Mouse (Mus musculus) hindbrain, embryonic 16.5 days (tissue): ENCODE results near the gene Mbtps2. TPM values are rescaled to one million over a fixed set of nuclear protein-coding genes. Genes with fewer than 3 reads are reported as not detected.

Source experiments
- ATAC-seq: fragments of 200-750 bp; cut with Nextera tagmentation; 2 replicates; pipeline ENCODE4 v1.8.0; 2017; ENCODE audit warnings: moderate TSS enrichment, moderate library complexity
- H3K27ac ChIP-seq: fragments of 300-500 bp; sonication (generic); 2 replicates; pipeline ENCODE4 v1.5.1; 2014; ENCODE audit warnings: low read depth, mild to moderate bottlenecking, control low read depth, low read length, moderate library complexity
- H3K27me3 ChIP-seq: fragments of 300-500 bp; sonication (generic); replicated peaks from 2 replicates; pipeline ENCODE4 v1.6.1; 2014; ENCODE audit warnings: low read length; ENCODE audit not compliant: control insufficient read depth, insufficient read depth
- H3K36me3 ChIP-seq: fragments of 300-500 bp; sonication (generic); 2 replicates; pipeline ENCODE4 v1.6.1; 2014; ENCODE audit warnings: mild to moderate bottlenecking, low read length, moderate library complexity, mixed read lengths; ENCODE audit not compliant: control insufficient read depth, insufficient read depth
- H3K4me1 ChIP-seq: fragments of 300-500 bp; sonication (generic); 2 replicates; pipeline ENCODE4 v1.6.1; 2014; ENCODE audit warnings: low read depth, low read length; ENCODE audit not compliant: control insufficient read depth, insufficient read depth
- H3K4me2 ChIP-seq: fragments of 300-500 bp; sonication (generic); 2 replicates; pipeline ENCODE4 v1.6.1; 2014; ENCODE audit warnings: mild to moderate bottlenecking, low read length, control low read depth, moderate library complexity
- H3K4me3 ChIP-seq: fragments of 300-500 bp; sonication (generic); 2 replicates; pipeline ENCODE4 v1.5.1; 2014; ENCODE audit warnings: mild to moderate bottlenecking, low read length, control low read depth, moderate library complexity
- H3K9ac ChIP-seq: fragments of 300-500 bp; sonication (generic); 2 replicates; pipeline ENCODE4 v1.6.1; 2014; ENCODE audit warnings: low read depth, mild to moderate bottlenecking, control low read depth, low read length, moderate library complexity
- H3K9me3 ChIP-seq: fragments of 300-500 bp; sonication (generic); 2 replicates; pipeline ENCODE4 v1.6.1; 2014; ENCODE audit warnings: mild to moderate bottlenecking, low read length, moderate library complexity; ENCODE audit not compliant: control insufficient read depth
- WGBS: fragments of 180-500 bp; shearing (Covaris S2); extraction: QIAGEN DNeasy Blood & Tissue Kit; methylation state at CpG from one replicate; pipeline ENCODE4 v1.1.7; 2014; 5-methylcytosine and 5-hydroxymethylcytosine counted together
- polyA plus RNA-seq: library from polyadenylated mRNA; unstranded; fragments of >200 nt; fragmentation: Nextera tagmentation; extraction: Ambion mirVana; gene quantifications from 2 replicates; pipeline ENCODE4 v1.2.1, GENCODE M21; 2015

Gene Mbtps2
- polyA plus RNA-seq: 25.9 and 30.1 TPM in 2 replicates

DNA sequence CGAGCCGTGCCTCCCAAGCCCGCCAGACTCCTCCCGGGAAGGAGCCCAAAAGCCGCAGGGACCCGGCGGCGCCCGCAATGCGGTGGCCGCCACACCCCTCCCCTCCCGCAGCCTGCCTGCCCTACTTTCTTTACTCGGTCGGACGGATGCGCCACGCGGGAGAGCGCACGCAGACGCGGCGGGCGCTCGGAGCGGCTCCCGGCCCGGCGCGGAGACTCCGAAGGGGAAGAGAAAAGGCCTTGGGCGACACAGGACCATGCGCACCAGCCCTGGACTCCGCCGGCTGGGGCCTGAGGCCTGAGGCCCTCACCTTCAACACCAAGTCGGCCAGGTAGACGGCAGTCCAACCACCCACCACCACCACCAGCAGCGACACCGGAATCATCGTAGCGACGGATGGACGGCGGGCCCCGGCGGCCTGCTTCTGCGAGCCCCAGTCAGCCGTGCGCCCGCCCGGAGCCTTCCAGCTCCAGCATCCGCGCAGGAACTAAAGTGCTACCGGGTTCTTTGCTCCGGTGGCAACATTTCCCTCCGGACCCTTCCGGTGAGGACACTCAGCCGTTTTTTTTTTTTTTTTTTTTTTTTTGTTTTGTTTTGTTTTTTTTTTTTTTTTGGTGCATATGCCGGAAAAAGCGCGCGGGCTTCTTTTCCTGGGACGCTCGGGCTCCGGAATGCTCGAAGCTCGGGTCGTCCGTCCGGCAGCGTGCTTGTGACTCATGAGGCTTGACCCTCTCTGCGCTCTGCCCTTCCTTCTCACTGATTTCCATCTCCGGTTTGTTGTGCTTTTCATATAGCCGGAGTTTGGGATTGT is at the start of gene Mbtps2:
Gene Mbtps2 (minus strand): TSS at position 530 of the 811 bp plus-strand sequence.
- WGBS: 13% methylated on average over 45 of the region's 74 CpGs
- Histone ChIP-seq H3K4me2 (peak within 1 kb of the TSS; percentile 56), H3K4me1 (peaks cover 5% of the 10 kb centered on the region; the same call in 1 of the 2 replicates), H3K9ac (peak within 1 kb of the TSS; percentile 70), H3K4me3 (peak within 1 kb of the TSS; percentile 57), H3K27me3 (no peaks in the 10 kb centered on the region), H3K9me3 (no peaks in the 10 kb centered on the region), H3K27ac (peak within 1 kb of the TSS; percentile 86), H3K36me3 (no peaks in the 10 kb centered on the region)
- peak; percentile 89 for ATAC-seq

DNA sequence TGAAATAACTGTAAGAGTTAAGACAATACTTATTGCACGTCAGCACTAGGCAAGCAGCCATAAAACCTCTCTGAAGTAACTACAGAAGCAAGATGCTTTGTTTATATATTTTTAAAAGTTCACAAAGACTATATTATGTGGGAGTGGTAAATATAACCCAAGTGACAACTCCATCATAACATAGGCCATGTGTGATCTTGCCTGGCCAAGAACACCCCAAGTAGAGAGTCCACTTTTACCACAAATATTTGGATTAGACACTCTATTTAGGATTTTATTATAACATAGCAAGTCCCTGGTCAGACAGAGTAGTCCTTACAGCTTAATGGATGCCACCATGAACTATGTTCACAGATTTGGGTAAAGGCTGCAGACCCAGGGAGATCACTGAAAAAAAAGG is 47.9 kb upstream of the Mbtps2 start:
- no peak overlapping the region for H3K27ac ChIP-seq
- no peak overlapping the region for H3K4me3 ChIP-seq
- no peaks in the 10 kb centered on the region for H3K36me3 ChIP-seq
- no peak overlapping the region for H3K9ac ChIP-seq
- 85% methylated on average over 1 of the region's 1 CpGs for WGBS
- no peak overlapping the region for H3K4me2 ChIP-seq
- no peaks in the 10 kb centered on the region for H3K4me1 ChIP-seq
- no peaks in the 10 kb centered on the region for H3K9me3 ChIP-seq
- no peak for ATAC-seq
- H3K27me3 ChIP-seq: no peaks in the 10 kb centered on the region

DNA sequence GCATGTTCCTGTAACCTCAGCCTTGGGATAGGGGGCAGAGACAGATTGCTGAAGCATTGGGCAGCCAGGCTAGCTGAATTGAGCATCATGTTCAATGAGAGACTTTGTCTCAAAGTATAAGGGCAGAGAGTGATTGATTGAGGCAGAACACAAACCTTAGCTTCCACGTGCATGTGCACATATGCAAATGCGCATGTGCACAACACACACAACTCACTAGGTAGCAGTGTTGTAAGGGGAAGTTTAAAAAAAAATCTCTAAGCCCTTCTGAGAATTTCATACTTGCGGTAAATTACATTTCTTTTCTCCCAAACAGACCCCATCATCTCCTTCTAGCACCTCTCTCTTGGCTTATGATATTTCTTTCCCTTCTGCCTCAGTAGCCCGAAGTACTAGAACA is 46.2 kb upstream of the Mbtps2 start:
- Histone ChIP-seq H3K4me1 (no peaks in the 10 kb centered on the region), H3K36me3 (no peaks in the 10 kb centered on the region), H3K4me2 (no peak overlapping the region), H3K27ac (no peak overlapping the region), H3K27me3 (no peaks in the 10 kb centered on the region), H3K9ac (no peak overlapping the region), H3K9me3 (no peaks in the 10 kb centered on the region), H3K4me3 (no peak overlapping the region)
- ATAC-seq: 0 out of 2 replicates have a peak, but pooled peaks have one; percentile 11
- 74% methylated on average over 4 of the region's 4 CpGs for WGBS

DNA sequence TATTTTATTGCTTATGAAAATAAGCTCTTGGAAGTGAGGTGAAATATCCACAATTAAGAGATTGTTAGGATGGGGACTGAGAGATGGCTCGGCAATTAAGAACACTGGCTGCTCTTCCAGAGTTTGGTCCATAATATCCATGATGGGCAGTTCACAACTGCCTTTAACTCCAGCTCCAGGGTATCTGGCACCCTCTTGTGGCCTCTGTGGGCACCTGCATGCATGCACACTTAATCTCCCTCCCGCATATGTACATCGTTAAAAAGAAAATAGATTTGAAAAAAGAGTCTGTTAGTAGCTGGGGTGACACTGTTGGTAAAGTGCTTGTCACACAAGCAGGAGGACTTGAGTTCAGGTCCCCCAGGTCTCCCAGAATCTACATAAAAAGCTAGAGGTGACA is 45.8 kb upstream of the Mbtps2 start:
- no peak overlapping the region for H3K9ac ChIP-seq
- no peak overlapping the region for H3K4me3 ChIP-seq
- H3K27me3 ChIP-seq: no peaks in the 10 kb centered on the region
- no peaks in the 10 kb centered on the region for H3K36me3 ChIP-seq
- peak; percentile 64; the same call in 1 of the 2 replicates for ATAC-seq
- WGBS: 21% methylated on average over 3 of the region's 3 CpGs
- H3K4me2 ChIP-seq: no peak overlapping the region
- no peak overlapping the region for H3K27ac ChIP-seq
- H3K9me3 ChIP-seq: no peaks in the 10 kb centered on the region
- H3K4me1 ChIP-seq: no peaks in the 10 kb centered on the region

DNA sequence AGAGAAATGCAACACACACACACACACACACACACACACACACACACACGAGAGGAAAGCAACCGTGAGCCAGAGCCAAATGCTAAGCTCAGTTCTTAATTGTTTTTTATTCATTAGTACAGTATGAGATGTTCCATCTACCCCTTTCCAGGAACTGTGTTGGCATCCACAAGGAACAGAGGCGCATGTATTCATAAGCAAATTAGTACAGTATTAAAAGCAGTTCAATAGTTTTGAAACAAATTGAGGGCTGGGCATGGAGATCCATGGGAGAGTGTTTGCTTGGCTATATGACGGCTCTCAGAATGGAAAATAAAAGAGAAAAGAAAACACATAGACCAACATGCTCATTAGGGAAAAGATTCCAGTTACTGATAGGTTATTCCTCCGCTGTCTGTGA is 44.3 kb upstream of the Mbtps2 start:
- Histone ChIP-seq H3K27me3 (no peaks in the 10 kb centered on the region), H3K4me3 (no peak overlapping the region), H3K4me2 (no peak overlapping the region), H3K9ac (no peak overlapping the region), H3K36me3 (no peaks in the 10 kb centered on the region), H3K9me3 (no peaks in the 10 kb centered on the region), H3K27ac (no peak overlapping the region), H3K4me1 (no peaks in the 10 kb centered on the region)
- no peak for ATAC-seq
- WGBS: 63% methylated on average over 5 of the region's 5 CpGs

DNA sequence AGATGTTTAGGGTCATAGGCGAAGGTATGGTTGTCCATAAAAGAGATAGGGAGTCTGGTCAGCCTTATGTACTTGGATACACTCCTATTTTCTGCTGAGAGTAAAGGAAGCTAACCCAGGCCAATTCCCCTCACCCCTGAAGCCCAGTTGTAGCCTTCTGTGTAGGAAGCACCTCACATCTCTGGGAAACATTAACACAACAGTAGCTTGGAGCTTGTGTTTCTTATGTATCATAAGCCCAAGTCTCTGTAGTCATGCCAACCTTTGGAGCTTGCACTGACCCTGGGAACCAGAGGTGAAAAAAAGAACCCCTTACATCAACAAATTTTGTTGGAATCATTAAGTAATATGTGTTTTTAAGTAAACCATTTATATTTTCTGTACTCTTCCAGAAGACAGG is 38.7 kb upstream of the Mbtps2 start:
- no peaks in the 10 kb centered on the region for H3K27me3 ChIP-seq
- no peaks in the 10 kb centered on the region for H3K9me3 ChIP-seq
- H3K4me1 ChIP-seq: no peaks in the 10 kb centered on the region
- H3K27ac ChIP-seq: no peak overlapping the region
- no peak overlapping the region for H3K4me3 ChIP-seq
- no peaks in the 10 kb centered on the region for H3K36me3 ChIP-seq
- no peak overlapping the region for H3K4me2 ChIP-seq
- H3K9ac ChIP-seq: no peak overlapping the region
- 73% methylated on average over 1 of the region's 1 CpGs for WGBS
- ATAC-seq: no peak

DNA sequence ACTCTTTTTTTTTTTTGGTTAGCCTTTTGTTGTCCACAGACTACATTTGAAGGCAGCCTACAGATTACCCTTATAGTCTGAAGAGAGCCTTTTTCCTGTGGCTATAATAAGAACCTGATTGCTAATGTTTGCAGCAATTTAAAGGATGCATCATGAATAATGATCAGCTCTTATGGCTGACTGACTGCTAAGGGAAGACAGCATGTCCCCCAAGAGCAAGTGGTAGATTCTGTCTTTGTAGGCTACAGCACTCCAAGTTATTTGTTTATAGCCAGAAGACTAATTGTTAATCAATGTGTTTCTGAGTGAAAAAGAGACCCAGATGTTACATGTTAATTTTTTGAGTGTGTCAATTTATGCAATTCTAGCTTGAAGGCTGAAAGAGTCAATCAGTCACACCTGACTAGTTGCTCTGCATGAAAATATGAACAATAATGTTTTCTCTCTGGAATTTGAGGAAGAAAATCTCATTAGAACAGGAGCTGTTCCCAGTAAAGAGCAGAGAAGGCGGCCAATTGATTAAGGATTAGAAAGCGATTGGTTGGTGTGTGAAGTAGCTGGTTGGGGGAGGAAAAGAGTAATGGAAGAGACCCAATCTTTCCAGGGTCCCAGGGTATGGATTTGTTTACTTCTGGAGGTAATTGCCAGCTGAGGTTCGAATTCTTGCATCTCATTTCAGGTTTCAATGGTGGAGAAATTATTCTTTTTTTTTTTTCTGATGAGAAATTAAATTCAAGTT is 35.3 kb upstream of the Mbtps2 start:
- no peak overlapping the region for H3K4me2 ChIP-seq
- no peak overlapping the region for H3K27ac ChIP-seq
- WGBS: 43% methylated on average over 3 of the region's 3 CpGs
- no peaks in the 10 kb centered on the region for H3K4me1 ChIP-seq
- H3K9me3 ChIP-seq: no peaks in the 10 kb centered on the region
- peak; percentile 48 for ATAC-seq
- H3K4me3 ChIP-seq: no peak overlapping the region
- H3K9ac ChIP-seq: no peak overlapping the region
- H3K27me3 ChIP-seq: no peaks in the 10 kb centered on the region
- no peaks in the 10 kb centered on the region for H3K36me3 ChIP-seq

DNA sequence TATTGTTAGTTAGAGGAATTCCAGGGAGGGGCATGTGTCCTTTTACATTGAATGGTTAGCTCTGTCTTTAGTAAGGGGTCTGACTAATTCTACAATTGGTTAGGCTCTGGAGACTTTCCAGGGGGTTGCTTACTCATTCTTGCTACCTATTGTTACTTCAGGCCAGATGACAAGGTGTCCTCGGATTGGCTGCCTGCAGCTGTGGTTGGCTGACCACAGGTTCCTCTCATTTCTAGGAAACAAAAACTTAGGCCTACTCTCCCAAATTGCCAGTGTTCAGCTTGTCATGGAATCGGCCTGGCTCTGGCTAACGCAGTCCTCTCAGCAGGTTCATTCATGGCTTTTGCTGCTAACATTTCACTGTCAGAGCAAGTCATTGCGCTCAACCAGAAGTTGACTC is 31.8 kb upstream of the Mbtps2 start:
- H3K36me3 ChIP-seq: no peaks in the 10 kb centered on the region
- no peaks in the 10 kb centered on the region for H3K27me3 ChIP-seq
- H3K9me3 ChIP-seq: no peaks in the 10 kb centered on the region
- no peak overlapping the region for H3K9ac ChIP-seq
- H3K4me3 ChIP-seq: no peak overlapping the region
- 63% methylated on average over 4 of the region's 4 CpGs for WGBS
- no peak overlapping the region for H3K27ac ChIP-seq
- H3K4me1 ChIP-seq: no peaks in the 10 kb centered on the region
- ATAC-seq: no peak
- no peak overlapping the region for H3K4me2 ChIP-seq

DNA sequence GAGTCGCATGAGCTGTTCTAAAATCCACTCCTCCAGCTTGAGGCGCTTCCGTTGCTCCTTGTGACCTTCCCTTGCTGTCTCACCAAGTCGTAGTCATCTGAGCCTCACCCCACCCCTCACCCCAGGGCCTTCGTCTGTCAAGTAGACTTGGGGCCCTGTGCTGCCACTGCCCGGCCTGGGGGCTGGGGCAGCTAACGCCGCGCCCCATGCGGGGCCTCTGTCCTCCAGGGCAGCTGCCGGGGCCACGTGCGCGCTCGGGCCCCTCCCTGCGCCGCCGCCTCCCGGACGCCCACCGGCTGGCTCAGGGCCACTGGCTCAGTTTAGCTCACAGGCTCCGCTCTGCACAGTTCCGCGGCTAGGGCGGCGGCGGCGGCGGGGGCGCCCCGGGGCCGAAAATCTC is 14.4 kb upstream of the Mbtps2 start:
- WGBS: 17% methylated on average over 26 of the region's 32 CpGs
- Histone ChIP-seq H3K36me3 (no peaks in the 10 kb centered on the region), H3K9ac (no peak overlapping the region), H3K9me3 (no peaks in the 10 kb centered on the region), H3K27ac (no peak overlapping the region), H3K4me3 (no peak overlapping the region), H3K27me3 (no peaks in the 10 kb centered on the region), H3K4me1 (no peaks in the 10 kb centered on the region), H3K4me2 (peak overlapping the region; percentile 39)
- no peak for ATAC-seq
